Mouse (Mus musculus): ENCODE data around the gene Mbd4. TPM values are rescaled to one million over a fixed set of nuclear protein-coding genes. Genes with fewer than 3 reads are reported as not detected.
A peak's percentile ranks its signal among the peaks of the same experiment; 100 is the strongest.

Gene Mbd4
- total and polyA plus RNA-seq, 3 experiments: 6.4 to 10.1 TPM; not detected in 1

DNA sequence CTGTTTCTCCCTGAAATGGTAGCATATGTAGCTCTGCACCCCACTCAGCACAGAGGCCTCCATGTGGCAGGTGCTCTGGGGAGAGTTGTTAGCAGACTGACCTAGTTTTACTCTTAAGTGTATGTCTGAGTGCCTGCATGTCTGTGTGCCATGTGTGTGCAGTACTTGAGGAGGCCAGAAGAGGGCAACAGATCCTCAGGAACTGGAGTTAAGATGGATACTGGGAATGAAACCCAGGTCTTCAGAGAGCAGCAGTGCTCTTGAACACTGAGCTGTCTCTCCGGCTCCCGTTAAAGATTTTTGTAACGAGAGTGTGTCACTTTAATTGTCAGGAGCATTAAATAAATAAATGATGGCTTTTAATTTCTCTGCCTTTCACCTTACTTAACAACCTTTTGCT, 35.1 kb upstream of the Mbd4 start (continued):
- TF ChIP-seq JUND (IDR thresholded peaks at IDR 0.05; ENCODE audit: low read depth, low read length): no peak

DNA sequence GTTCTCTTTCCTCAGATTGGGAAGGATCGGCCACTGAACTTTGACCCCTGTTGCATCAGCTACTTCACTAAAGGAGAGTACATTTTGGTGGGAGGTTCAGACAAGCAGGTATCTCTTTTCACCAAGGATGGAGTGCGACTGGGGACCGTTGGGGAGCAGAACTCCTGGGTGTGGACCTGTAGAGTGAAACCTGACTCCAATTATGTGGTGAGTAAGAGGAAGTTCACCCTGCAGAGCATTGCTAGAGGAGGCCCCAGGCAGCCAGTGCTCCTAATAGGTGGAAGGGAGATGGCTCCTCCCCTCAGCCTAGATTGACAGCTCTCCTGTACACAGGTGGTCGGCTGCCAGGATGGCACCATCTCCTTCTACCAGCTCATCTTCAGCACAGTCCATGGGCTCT, 33.7 kb upstream of the Mbd4 start:
- H3K27me3 ChIP-seq (ENCODE audit: control insufficient read depth in 1 of 2, insufficient read depth in 2 of 2, low read length in 2 of 2): no peaks in the 10 kb centered on the region
- H3K4me1 ChIP-seq (ENCODE audit: control insufficient read depth in 1 of 2, insufficient read depth in 2 of 2, low read length in 2 of 2): peaks cover 0 to 9% of the 10 kb centered on the region in 2 experiments; a peak in 2 of 4 replicates
- peak overlapping the region; percentile 70 for H3K9ac ChIP-seq (ENCODE audit: control insufficient read depth, low read depth, low read length, poor library complexity, severe bottlenecking)
- no peaks in the 10 kb centered on the region for H3K79me2 ChIP-seq (ENCODE audit: control insufficient read depth, insufficient read depth, low read length, poor library complexity)
- H3K9me3 ChIP-seq (replicated peaks; ENCODE audit: insufficient read depth, low read length): no peaks in the 10 kb centered on the region
- TF ChIP-seq MAZ (IDR thresholded peaks at IDR 0.05; ENCODE audit: low read depth, low read length): no peak
- no peak for TF ChIP-seq USF2 (IDR thresholded peaks at IDR 0.05; ENCODE audit: borderline replicate concordance in 1 of 2, insufficient read depth in 1 of 2, low read depth in 1 of 2, low read length in 2 of 2)
- TF ChIP-seq TBP (IDR thresholded peaks at IDR 0.05; ENCODE audit: low read depth, low read length): peak; percentile 85
- TF ChIP-seq ELF1 (IDR thresholded peaks at IDR 0.05; ENCODE audit: low read depth, low read length): 0 out of 2 replicates have a peak, but pooled peaks have one; percentile 41
- peak; percentile 54 to 56; a peak in 2 of 4 replicates for TF ChIP-seq EP300 (IDR thresholded peaks at IDR 0.05; ENCODE audit: low read depth in 1 of 2, low read length in 2 of 2)
- peak; percentile 51; the same call in 1 of the 2 replicates for TF ChIP-seq POLR2AphosphoS2 (IDR thresholded peaks at IDR 0.05; ENCODE audit: low read length)
- peak; percentile 43; the same call in 1 of the 2 replicates for TF ChIP-seq MYB (IDR thresholded peaks at IDR 0.05; ENCODE audit: low read depth, low read length)
- TF ChIP-seq E2F4 (IDR thresholded peaks at IDR 0.05; ENCODE audit: borderline replicate concordance, low read depth, low read length): no peak
- TF ChIP-seq RAD21 (IDR thresholded peaks at IDR 0.05; ENCODE audit: low read depth, low read length): no peak
- peak; percentile 58; the same call in 1 of the 2 replicates for TF ChIP-seq SIN3A (IDR thresholded peaks at IDR 0.05; ENCODE audit: low read length)
- 0 out of 2 replicates have a peak, but pooled peaks have one; percentile 12 for TF ChIP-seq POLR2AphosphoS5 (IDR thresholded peaks at IDR 0.05; ENCODE audit: borderline replicate concordance, low read depth, low read length)
- TF ChIP-seq TAL1 (IDR thresholded peaks at IDR 0.05; ENCODE audit: low read length): no peak
- TF ChIP-seq ETS1 (IDR thresholded peaks at IDR 0.05; ENCODE audit: low read depth, low read length): 0 out of 2 replicates have a peak, but pooled peaks have one; percentile 10
- TF ChIP-seq UBTF (IDR thresholded peaks at IDR 0.05; ENCODE audit: borderline replicate concordance, insufficient read depth, low read depth, low read length): 0 out of 2 replicates have a peak, but pooled peaks have one; percentile 43
- peak; percentile 64; the same call in 1 of the 2 replicates for TF ChIP-seq HCFC1 (IDR thresholded peaks at IDR 0.05; ENCODE audit: low read depth, low read length)
- TF ChIP-seq GATA1 (IDR thresholded peaks at IDR 0.05; ENCODE audit: low read depth, low read length): 0 out of 2 replicates have a peak, but pooled peaks have one; percentile 15
- no peak for TF ChIP-seq ZNF384 (IDR thresholded peaks at IDR 0.05; ENCODE audit: low read depth, low read length)
- TF ChIP-seq ZKSCAN1 (IDR thresholded peaks at IDR 0.05; ENCODE audit: low read depth, low read length): no peak
- peak; percentile 46; the same call in 1 of the 2 replicates for TF ChIP-seq ZMIZ1 (IDR thresholded peaks at IDR 0.05; ENCODE audit: low read depth, low read length)
- peak; percentile 50; the same call in 1 of the 2 replicates for TF ChIP-seq RCOR1 (IDR thresholded peaks at IDR 0.05; ENCODE audit: low read depth, low read length)
- TF ChIP-seq TCF12 (IDR thresholded peaks at IDR 0.05; ENCODE audit: low read depth, low read length): peak; percentile 28; the same call in 1 of the 2 replicates
- TF ChIP-seq NELFE (IDR thresholded peaks at IDR 0.05; ENCODE audit: low read depth, low read length): peak; percentile 68
- TF ChIP-seq MYC (IDR thresholded peaks at IDR 0.05; ENCODE audit: low read depth, low read length): peak; percentile 52; the same call in 1 of the 2 replicates
- TF ChIP-seq MAFK (IDR thresholded peaks at IDR 0.05; ENCODE audit: borderline replicate concordance, low read depth, low read length): no peak
- peak in 1 of 2 experiments; percentile 83; a peak in 2 of 4 replicates for TF ChIP-seq POLR2A (IDR thresholded peaks at IDR 0.05; ENCODE audit: control insufficient read depth in 1 of 2, insufficient read depth in 1 of 2, low read depth in 1 of 2, low read length in 2 of 2, poor library complexity in 1 of 2)
- no peak for TF ChIP-seq MAX (IDR thresholded peaks at IDR 0.05; ENCODE audit: low read length)
- H3K27ac ChIP-seq (ENCODE audit: control insufficient read depth, low read depth, low read length): peak overlapping the region; percentile 68
- peak overlapping the region; percentile 25 to 48 for H3K4me3 ChIP-seq (ENCODE audit: control insufficient read depth in 1 of 2, insufficient read depth in 1 of 2, low read depth in 2 of 2, low read length in 2 of 2)
- H3K36me3 ChIP-seq (ENCODE audit: control insufficient read depth in 1 of 2, insufficient read depth in 2 of 2, low read length in 2 of 2): peaks cover 0 to 11% of the 10 kb centered on the region in 2 experiments; a peak in 2 of 4 replicates
- peak; percentile 94 for DNase-seq (ENCODE audit: low read depth, low spot score)
